Mouse (Mus musculus) kidney, postnatal 36 days (tissue): Measurements from ENCODE around the gene Gm13289.
"Not testable (repeated sequence)": the region's sequence is repeated elsewhere in the genome, so short reads cannot be mapped to it uniquely, and the experiment has no call there.

ENCODE experiments used
- DNase-seq, 2 experiments: peaks; one replicate each; pipeline ENCODE4 v3.0.0; 2021 to 2022; ENCODE audit warnings: mixed read lengths in 2 of 2

The Gm13289 gene

DNA sequence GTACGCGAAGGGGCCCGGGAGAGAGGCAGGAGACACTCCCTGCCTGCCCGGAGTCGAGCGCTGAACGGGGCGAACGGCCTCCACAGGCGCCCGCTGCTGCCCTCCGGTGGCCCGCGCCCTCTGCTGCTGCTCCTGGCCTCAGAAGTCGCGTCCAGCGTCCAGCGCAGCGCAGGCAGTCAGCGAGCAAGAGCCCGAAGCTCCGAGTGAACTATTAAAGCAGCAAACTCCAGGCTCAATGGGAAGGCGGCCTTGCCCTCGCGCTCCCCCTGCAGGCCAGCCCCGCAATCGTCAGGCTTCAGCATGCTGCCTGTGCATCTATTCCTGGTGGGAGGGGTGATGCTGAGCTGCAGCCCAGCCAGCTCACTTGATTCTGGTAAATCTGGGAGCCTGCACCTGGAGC is 8.7 kb downstream of the Gm13289 start, which contains the start of gene Gm13276:
Gm13276 (plus strand) TSS at position 301 of the 400 bp plus-strand sequence.
- DNase-seq: not testable (repeated sequence)

- peak; percentile 77 for DNase-seq
These were observed 11.7 kb downstream of the Gm13289 start, which contains the start of gene Gm13277 for GRCm38 (mm10) chr4:88788402-88788801. TSS of gene Gm13277 (plus strand) at chr4:88788632.

DNA sequence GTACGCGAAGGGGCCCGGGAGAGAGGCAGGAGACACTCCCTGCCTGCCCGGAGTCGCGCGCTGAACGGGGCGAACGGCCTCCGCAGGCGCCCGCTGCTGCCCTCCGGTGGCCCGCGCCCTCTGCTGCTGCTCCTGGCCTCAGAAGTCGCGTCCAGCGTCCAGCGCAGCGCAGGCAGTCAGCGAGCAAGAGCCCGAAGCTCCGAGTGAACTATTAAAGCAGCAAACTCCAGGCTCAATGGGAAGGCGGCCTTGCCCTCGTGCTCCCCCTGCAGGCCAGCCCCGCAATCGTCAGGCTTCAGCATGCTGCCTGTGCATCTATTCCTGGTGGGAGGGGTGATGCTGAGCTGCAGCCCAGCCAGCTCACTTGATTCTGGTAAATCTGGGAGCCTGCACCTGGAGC is 14.5 kb downstream of the Gm13289 start, which contains the start of gene Gm13278:
Gm13278 (plus strand) TSS at position 301 of the 400 bp plus-strand sequence.
- not testable (repeated sequence) for DNase-seq

- DNase-seq: peak; percentile 14 to 46
These were observed 17.4 kb downstream of the Gm13289 start, which contains the start of gene Gm13275 for GRCm38 (mm10) chr4:88793936-88794675. TSS of gene Gm13275 (plus strand) at chr4:88794487.

DNA sequence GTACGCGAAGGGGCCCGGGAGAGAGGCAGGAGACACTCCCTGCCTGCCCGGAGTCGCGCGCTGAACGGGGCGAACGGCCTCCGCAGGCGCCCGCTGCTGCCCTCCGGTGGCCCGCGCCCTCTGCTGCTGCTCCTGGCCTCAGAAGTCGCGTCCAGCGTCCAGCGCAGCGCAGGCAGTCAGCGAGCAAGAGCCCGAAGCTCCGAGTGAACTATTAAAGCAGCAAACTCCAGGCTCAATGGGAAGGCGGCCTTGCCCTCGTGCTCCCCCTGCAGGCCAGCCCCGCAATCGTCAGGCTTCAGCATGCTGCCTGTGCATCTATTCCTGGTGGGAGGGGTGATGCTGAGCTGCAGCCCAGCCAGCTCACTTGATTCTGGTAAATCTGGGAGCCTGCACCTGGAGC is 20.4 kb downstream of the Gm13289 start, which contains the start of gene Gm13279:
Gm13279 (plus strand) TSS at position 301 of the 400 bp plus-strand sequence.
- DNase-seq: not testable (repeated sequence)

GRCm38 (mm10) chr4:88799365-88799764 is 22.6 kb downstream of the Gm13289 start, which contains the start of gene Gm13285:
TSS of gene Gm13285 (plus strand) at chr4:88799665.
- not testable (repeated sequence) for DNase-seq

DNA sequence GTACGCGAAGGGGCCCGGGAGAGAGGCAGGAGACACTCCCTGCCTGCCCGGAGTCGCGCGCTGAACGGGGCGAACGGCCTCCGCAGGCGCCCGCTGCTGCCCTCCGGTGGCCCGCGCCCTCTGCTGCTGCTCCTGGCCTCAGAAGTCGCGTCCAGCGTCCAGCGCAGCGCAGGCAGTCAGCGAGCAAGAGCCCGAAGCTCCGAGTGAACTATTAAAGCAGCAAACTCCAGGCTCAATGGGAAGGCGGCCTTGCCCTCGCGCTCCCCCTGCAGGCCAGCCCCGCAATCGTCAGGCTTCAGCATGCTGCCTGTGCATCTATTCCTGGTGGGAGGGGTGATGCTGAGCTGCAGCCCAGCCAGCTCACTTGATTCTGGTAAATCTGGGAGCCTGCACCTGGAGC is 26.2 kb downstream of the Gm13289 start, which contains the start of gene Gm13287:
Gm13287 (plus strand) TSS at position 301 of the 400 bp plus-strand sequence.
- not testable (repeated sequence) for DNase-seq

DNA sequence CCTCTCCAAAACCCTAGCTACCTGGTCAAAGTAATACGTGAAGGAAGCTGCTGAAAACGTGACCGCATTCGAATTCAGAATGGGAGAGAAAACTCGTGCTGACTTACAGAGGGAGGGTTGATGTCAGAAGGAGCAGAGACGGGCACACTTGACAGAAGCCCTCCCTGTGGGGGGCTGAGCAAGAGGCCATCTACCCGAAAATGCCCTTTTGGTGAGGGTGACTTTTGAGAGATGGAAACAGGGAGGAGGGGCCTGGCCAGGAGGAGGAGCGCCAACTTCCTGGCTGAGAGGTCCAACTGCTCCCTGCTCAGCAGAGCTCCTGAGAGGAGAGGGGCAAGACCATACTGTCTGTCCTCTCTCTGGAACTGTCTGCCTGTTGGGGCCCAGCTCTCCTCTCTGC is 28.5 kb downstream of the Gm13289 start, which contains the start of gene Gm13288:
Gm13288 (plus strand) TSS at position 301 of the 400 bp plus-strand sequence.
- not testable (repeated sequence) for DNase-seq

DNA sequence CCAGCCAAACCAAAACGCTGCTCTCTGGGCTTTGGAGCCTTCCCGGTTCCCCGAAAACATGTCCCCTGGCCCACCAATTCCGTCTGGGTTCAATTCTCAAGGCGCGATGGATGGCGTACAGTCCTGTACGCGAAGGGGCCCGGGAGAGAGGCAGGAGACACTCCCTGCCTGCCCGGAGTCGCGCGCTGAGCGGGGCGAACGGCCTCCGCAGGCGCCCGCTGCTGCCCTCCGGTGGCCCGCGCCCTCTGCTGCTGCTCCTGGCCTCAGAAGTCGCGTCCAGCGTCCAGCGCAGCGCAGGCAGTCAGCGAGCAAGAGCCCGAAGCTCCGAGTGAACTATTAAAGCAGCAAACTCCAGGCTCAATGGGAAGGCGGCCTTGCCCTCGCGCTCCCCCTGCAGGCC is 29.0 kb downstream of the Gm13289 start:
- peak; percentile 32 to 53 for DNase-seq

- no peak for DNase-seq
These were observed 39.2 kb downstream of the Gm13289 start, which contains the start of gene Ifna7 for GRCm38 (mm10) chr4:88815928-88816327. TSS of gene Ifna7 (plus strand) at chr4:88816228.

DNA sequence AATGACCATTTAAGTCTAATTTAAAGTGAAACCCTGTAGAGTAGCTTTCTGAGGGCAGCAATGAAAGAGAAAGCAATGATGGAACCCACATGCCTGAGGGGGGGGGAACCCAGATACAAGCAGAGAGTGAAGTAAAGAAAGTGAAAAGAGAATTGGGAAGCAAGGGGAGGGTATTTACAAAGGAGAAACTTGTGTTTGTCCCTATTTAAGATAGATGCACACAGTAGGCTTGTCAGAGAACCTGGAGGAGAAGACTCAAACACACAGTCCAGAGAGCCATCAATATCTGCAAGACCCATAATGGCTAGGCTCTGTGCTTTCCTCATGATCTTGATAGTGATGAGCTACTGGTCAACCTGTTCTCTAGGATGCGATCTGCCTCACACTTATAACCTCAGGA is 42.9 kb downstream of the Gm13289 start, which contains the start of gene Ifna11:
Ifna11 (plus strand) TSS at position 301 of the 400 bp plus-strand sequence.
- no peak for DNase-seq

- DNase-seq: peak in 1 of 2 experiments; percentile 50
These were observed 46.3 kb downstream of the Gm13289 start for GRCm38 (mm10) chr4:88822995-88823394.
